Mouse (Mus musculus): ENCODE measurements around the gene Tex45. TPM values are rescaled to one million over a fixed set of nuclear protein-coding genes. Genes with fewer than 3 reads are reported as not detected.

The Tex45 gene
- polyA plus RNA-seq, 1 experiment, result 0.12 TPM

DNA sequence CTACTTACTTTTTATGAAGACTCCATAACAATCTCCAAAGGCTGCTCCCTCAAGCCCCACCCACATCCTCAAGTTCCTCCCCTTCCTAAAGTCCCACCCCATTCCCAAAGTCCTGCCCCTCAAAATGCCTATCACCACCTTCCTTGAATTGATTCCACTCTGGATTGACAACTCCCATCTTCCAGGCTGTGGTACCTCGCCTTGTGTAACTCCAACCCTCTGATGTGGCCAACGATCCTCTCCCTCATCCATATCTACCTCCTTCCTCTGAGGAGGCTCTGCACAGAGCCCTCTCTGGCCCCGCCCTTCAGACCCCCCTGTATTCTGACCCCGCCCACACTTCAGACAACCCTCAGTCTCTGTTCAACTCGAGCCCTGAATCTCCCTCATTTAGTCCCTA, 14.5 kb downstream of the Tex45 start:
- DNase-seq (ENCODE audit: low read depth), result no peak

DNA sequence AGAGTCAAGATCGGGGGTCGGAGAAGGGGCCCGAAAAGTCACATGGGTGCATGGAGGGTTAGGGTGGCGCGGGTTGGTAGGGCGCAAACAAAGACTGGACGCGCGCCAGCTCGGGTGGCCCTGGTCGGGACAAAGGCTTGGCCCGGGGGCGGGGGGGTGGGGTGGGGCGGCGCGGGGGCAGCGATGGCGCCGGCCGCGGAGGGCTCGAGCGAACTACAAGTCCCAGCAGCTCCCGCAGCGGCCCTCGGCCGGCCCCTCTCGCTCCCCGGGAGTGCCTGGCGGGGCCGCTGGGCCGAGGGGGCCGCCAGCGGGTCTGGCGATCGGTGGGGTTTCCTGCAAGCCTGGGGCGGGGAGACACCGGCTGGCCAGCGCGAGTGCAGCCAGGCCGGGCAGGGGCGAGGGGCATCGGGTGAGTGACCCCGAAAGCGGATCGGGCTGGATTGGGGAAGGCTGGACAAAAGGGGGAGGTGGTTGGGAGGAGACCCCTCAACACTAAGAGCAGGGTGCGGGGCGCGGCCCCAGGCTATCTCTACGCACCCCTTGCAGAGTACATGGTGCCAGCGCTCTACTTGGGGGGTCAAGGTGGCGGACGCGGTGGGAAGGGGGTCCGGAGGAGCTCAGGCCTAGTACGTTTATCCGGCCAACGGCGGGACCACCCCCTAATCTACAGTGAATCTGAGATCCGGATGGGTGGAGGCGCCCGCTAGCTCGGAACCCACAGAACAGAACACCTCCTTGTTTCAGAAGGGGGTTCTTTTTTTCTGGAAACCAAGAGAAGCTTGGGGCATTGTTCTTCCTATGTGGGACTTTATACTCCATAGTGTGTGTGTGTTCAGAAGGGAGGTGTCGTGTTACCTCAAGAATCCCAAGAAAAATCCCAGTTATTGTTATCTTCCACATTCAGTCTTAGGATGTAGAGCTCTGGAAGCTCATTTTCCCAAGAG, 22.5 kb downstream of the Tex45 start, which contains the start of gene Zfp358:
Zfp358 (plus strand) TSS at position 238 of the 944 bp plus-strand sequence.
- no peak for DNase-seq (ENCODE audit: low read depth)

DNA sequence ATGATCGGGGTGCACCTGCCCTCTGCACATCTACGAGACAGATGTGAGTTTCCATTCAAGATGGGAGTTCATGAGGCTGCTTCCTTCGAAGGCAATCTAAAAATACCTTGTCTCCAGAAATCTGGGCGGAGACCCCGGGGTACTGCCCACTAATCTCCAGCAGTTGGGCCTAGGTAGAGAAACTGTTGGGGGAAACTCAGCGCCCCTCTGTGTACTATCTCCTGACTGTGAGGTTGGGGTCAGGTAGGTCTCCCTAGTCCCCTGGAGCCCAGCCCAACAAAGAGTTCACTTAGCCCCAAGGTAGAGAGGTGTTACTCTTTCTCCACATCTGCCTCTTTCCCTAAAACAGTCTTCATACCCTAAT, 23.2 kb downstream of the Tex45 start:
- no peak for DNase-seq (ENCODE audit: low read depth)

DNA sequence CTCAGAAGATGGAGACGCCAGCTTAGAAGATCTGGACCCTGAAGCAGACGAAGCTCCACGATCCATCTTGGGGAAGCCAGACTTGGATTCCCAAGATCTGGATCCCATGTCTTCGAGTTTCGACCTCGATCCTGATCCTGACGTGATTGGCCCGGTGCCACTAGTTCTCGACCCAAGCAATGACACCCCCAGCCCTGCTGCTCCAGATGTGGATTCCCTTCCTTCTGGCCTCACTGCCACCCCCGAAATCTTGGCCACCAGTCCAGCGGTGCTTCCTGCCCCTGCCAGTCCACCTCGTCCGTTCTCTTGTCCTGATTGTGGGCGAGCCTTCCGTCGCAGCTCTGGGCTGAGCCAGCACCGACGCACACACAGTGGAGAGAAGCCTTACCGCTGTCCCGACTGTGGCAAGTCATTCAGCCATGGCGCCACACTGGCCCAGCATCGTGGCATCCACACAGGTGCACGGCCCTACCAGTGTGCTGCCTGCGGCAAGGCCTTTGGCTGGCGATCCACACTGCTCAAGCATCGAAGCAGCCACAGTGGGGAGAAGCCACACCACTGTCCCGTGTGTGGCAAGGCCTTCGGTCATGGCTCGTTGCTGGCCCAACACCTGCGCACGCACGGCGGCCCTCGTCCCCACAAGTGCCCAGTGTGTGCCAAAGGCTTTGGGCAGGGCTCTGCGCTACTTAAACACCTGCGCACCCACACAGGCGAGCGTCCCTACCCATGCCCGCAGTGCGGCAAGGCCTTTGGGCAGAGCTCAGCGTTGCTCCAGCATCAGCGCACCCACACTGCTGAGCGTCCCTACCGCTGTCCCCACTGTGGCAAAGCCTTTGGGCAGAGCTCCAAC, 25.1 kb downstream of the Tex45 start:
- DNase-seq (ENCODE audit: low read depth), result no peak

DNA sequence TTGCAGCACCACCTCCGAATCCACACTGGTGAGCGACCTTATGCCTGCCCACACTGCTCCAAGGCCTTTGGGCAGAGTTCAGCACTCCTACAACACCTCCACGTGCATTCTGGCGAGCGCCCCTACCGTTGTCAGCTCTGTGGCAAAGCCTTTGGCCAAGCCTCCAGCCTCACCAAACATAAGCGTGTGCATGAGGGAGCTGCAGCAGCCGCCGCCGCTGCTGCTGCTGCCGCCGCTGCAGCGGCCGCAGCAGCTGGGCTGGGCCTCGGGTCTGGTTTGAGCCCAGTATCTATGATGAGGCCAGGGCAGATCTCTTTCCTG, 25.7 kb downstream of the Tex45 start:
- no peak for DNase-seq (ENCODE audit: low read depth)

DNA sequence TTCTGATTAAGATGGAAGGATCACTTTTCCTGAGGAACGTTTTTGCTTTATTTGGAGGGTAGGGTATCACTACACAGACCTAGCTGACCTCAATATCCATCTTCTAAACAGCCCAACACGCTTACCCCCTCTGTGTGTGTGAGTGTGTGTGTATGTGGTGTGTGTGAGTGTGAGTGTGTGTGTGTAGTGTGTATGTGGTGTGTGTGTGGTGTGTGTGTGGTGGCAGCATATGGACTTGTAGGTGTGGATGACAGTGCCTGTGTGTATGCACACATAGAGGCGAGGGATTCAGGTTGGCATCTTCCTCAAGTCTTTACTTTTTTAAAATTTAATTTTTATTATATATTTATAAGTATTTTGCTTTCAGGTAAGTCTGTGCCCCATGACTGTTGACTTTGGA, 27.9 kb downstream of the Tex45 start:
- DNase-seq (ENCODE audit: low read depth), result no peak

DNA sequence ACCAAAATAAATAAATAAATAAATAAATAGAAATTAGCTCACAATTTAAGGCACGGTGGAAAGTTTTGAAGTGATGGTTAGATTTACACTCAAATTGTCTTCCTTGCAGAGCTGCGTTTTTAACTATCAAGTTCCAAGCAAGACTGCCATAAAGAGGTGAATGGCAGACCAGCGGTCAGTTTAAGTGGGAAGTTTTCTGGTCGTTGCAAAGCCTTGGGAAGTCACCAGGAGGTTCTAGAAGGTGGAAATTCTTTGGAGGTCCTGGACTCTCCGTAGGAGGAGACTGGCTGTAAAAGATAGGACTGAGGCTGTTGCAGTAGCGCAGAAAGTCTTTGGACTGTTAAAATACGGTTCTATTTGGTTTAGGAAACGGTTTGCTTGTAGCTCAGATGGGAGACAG, 29.1 kb downstream of the Tex45 start:
- DNase-seq (ENCODE audit: low read depth), result no peak

DNA sequence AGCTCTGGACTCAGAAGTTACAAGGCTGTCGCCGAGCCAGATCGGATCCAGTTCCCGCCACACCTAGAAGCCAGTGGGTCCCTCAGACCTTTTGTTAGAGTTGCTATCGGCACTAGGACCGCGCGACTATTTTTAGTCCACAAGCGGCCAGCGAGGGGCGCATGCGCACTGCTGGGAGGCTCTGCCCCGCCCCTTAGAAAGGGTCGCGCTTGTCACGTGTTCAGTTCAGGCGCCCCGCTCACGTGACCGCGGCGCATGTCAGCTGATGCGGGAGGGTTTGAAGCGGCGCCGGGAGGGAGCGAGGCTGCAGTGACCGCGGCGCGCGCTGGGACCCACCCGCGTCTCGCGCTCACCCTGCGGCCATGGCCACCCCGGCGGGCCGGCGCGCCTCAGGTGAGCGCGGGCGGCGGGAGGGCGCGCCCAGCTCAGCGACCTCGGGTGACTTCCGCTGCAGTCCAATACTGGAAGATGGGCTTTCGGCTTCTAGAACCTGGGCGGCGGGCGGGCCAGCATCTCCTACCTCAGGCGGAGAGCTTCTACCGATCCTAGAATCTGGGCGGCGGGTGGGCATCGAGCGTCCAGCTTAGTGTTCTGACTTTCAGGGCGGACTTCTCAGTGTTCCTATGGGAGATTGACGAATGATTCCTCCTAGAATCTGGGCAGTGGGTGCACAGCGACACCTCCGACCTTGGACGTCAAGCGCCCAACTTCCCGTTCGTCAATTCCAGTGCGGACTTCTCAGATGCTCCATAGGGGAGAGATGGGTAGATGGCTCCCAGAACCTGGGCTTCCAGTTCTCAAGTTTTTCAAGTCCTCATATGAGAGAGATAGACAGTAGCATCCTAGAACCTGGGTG, 29.8 kb downstream of the Tex45 start, which contains the start of gene Mcoln1:
Mcoln1 (plus strand) TSS at position 223 of the 856 bp plus-strand sequence.
- no peak for DNase-seq (ENCODE audit: low read depth)

DNA sequence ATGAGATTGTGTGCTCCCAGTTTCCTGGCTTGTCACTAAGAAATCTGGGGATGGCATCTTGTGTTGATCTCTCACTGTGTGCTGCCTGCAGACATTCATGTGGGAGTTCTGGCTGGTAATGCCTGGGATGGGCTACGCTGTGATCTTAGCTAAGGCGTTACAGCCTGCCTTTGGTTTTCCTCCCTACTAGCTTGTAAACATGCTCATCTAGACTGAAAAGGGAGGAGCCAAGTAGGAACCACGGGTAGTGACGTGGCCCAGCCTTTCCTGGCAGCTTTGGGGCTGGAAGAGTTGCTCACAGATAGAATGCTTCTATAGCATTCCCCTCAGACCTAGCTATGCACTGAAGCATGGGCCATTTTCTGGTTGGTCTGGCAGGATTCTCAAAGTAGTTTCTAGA, 31.6 kb downstream of the Tex45 start:
- DNase-seq (ENCODE audit: low read depth), result no peak

DNA sequence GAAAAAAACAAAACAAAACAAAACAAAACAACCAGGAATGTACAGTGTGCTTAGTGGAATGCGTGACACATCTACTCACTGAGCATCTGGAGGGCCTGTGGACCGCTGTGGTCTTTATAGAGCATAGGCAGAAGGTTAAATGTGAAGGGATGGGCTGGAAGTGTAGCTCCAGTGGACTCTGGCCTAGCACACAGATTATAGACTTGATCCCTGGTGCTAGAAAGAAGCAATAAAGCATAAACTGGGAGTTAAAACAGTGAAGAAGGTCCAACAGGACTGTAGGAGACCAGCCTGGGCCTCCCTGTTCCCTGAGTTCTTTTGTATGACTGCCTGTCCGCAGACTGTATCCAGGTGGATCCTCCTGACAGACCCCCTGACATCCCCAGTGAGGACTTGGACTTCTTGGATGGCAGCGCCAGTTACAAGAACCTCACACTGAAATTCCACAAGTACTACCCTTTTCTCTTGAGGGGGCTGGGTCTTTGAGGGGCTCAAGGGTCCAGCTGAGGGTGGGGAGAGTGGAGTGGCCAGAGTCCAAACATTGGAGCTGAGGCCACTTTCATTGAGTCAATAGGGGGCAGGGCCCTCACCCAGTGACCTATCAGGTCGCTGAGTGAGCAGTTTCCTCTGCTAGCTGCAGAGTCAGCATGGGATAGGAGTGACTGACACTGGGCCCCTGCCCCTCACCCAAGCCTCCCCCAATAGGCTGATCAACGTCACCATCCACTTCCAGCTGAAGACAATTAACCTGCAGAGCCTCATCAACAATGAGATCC, 37.5 kb downstream of the Tex45 start:
- no peak for DNase-seq (ENCODE audit: low read depth)

DNA sequence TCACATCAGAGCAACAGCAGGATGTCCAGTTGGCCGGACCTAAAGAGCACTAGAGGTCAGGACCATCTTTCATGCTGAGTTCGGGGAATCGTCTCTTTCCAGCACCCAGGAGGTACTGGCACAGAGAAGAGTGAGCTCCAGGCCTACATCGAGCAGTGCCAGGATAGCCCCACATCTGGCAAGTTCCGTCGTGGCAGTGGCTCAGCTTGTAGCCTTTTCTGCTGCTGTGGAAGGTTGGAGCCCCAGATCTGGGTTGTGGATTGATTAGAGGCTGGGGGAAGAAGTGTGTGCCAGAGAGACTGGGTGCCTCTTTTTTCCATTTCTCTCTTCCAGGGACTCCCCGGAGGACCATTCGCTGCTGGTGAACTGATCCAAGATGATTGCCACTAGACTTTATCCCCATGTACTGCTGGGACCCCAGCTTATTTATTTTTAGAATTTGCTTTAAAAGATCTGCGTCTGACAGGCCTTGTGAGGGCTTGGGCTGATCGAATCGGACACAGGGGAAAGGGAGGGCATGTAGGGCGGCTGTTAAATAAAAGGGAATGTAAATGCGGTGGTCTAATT, 44.1 kb downstream of the Tex45 start:
- no peak for DNase-seq (ENCODE audit: low read depth)

DNA sequence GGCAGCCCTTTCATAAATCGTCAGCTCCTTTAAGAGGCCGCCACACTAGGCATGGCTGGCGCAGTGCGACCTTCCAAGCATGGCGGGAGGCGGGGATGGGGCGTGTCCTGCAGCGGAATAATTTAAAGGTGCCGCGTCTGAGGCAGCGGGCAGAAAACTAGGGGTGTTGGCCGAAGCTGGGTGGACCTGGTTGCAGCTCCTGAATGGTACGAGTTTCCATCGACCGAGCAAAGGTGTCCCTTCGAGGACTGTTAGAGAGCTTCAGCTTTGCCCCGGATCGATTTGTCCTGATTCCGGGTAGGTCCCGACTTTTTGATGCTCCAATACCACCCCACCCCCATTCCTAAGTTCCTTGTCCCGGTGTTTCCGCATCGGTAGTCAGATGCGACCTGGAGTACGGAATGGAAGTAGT, 44.6 kb downstream of the Tex45 start, which contains the start of gene Pnpla6:
Pnpla6 (plus strand) TSS at position 125 of the 412 bp plus-strand sequence.
- peak; percentile 30 for DNase-seq (ENCODE audit: low read depth)

DNA sequence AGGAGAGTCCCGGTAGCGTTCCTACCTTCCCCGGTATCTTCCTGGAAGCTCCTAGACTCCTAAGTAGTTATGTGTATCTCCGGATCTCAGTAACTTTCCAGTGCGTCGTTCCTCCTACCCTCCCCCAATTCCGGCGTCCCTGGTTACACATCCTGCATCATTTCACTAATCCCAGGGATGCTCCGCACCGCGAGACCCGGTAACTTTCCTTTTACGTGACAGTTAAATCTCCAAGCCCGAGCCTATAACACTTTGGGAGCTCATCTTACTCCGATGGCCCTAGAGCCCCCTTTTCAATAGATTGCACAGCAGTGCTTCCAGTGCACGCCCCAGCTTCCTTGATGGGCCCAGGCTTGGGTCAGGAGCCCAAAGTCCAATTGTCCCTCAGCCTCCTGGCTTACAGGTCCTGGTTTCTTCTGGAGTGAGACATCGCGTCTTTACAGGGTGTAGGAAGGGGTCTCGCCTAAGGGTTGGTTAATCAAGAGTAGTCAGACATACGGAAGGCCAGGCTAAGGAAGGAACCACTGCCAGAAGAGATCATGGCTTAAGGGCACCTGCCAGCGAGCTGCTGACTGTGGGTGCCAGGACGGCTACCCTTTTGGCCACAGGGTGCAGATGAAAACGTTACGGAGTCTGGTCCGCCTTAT, 45.2 kb downstream of the Tex45 start:
- DNase-seq (ENCODE audit: low read depth), result peak; percentile 14

DNA sequence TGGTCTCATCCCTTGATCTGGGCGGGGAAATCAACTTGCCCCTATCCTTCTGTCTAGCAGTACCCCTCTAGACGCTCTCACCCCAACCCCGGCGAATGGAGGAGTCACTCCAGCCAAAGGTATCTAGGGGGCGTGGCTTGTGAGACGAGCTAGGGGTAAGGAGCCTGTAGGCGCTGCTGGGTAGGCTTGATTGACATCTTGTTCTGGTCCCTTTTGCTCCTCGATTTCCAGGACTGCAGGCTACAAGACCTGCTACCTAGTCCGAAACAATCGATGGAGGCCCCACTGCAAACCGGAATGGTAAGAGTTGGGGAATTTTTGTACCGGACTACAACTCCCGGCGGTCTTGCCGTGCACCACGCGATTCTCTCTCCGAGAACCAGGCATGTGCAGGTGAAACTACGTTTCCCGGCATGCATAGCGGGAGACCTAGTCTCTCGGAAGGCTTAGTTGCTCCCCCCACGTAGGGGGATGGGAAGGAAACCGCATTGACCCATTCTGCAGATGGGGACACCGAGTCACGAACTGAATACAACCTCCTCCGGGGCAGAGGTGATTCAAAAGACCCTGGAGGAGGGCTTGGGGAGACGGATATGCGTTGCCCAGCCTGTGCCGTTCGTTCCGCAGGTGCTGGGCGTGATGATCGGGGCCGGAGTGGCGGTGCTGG, 45.9 kb downstream of the Tex45 start:
- DNase-seq (ENCODE audit: low read depth), result peak; percentile 79

DNA sequence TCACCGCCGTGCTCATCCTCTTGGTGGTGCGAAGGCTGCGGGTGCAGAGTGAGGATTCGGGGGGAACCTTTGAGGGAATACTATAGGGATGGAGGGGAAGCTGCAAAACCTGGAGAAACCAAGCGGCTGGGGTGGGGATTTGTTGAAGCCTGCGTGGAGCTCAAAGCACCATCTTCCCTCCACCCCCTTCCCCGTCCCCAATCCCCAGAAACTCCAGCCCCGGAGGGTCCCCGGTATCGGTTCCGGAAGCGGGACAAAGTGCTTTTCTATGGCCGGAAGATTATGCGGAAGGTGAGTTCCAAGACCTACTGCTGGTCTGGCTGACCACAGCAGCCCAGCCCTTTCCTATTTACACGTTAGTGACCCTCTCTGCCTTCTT, 46.4 kb downstream of the Tex45 start:
- no peak for DNase-seq (ENCODE audit: low read depth)

DNA sequence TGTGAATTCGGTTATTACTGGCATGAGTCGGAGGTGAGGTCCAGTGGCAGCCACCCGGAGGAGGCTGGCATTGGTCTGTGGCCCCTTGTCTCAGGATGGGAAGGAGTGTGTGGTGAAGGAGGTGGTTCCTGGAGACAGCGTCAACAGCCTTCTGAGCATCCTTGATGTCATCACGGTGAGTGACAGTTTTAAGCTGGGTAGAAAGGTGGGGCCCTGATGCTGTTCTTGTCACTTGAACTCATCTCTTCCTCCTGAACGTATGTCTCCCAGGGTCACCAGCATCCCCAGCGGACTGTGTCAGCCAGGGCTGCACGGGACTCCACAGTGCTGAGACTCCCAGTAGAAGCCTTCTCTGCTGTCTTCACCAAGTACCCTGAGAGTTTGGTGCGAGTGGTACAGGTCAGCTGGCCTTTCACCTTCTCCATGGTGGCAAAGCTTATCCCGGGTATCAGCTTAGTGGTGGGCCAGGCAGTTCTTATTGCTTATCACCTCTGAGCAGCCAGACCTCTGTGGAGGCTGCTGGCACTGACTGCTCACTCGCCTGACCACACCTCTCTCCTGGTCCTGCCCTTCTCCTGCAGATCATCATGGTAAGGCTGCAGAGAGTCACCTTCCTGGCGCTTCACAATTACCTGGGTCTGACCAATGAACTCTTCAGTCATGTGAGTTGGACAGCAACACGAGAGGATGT, 51.5 kb downstream of the Tex45 start:
- no peak for DNase-seq (ENCODE audit: low read depth)

DNA sequence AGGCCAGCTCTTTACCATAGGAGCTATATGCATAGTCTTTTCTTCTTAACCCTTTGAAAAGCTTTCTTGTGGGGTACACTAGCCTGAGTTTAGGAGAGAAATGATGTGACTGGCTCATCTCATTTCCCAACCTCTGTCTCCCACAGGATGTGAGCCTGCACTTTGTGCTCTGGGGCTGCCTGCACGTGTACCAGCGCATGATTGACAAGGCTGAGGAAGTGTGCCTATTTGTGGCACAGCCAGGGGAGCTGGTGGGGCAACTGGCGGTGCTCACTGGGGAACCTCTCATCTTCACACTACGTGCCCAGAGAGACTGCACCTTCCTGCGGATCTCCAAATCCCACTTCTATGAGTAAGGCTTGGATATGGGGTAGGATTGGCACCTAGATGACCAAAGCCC, 60.2 kb downstream of the Tex45 start:
- no peak for DNase-seq (ENCODE audit: low read depth)

DNA sequence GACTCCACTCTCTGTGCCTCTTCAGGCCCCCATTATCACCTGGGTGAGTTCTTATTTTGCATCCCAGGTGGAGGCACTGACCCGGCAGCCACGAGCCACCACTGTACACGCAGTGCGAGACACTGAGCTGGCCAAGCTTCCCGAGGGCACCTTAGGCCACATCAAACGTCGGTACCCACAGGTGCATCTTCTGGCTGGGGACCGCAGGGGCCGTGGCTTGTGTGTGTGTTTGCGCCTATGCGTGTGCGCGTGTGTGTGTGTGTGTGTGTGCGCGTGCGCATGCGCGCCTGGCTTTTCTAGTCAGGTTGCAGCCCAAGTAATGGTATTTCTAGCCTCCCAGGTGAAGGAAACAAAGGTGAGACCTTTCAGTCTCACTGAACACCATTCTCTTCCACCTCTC, 61.3 kb downstream of the Tex45 start:
- no peak for DNase-seq (ENCODE audit: low read depth)
